Mouse (Mus musculus) frontal cortex, postnatal 10 days (tissue): ENCODE measurements around the gene Tbc1d21.
A peak's percentile ranks its signal among the peaks of the same experiment; 100 is the strongest.

ENCODE experiments used
- DNase-seq, 2 experiments: peaks; one replicate each; pipeline ENCODE4 v3.0.0; 2022; ENCODE audit warnings: low spot score in 2 of 2, mixed read lengths in 1 of 2

The Tbc1d21 gene

DNA sequence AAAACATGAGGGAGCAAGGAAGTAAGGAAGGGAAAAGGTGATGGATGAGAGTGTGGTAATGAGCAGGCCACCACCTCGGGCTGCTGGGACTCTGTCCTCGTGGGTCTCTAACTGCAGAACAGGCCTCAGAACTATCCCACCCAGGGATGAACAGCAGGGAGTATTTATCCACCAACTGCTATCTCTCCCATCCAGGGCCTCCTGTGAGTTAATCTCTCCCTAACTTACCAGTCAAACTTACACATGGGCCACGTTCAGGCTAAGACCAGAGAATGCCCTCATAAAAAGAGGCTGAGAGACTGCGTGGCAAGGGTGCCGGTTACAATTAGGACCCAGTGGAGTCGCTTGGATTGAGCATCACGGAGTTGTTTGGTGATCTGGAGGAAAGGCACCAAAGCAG lies 24.3 kb downstream of the Tbc1d21 start:
- no peak for DNase-seq

DNA sequence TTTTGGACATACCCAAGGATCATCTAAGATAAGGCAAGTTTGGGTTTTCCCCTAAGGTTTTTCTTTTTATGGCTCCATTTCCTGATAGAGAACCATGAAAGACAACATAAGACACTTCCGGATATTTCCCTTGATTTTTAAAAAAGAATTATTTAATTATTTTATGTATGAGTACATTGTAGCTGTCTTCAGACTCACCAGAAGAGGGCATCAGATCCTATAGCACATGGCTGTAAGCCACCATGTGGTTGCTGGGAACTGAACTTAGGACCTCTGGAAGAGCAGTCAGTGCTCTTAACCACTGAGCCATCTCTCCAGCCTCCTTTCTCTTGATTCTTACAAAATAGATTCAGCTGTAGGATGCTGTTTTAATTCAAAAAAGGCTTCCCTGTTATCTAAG lies 28.5 kb downstream of the Tbc1d21 start:
- no peak for DNase-seq

DNA sequence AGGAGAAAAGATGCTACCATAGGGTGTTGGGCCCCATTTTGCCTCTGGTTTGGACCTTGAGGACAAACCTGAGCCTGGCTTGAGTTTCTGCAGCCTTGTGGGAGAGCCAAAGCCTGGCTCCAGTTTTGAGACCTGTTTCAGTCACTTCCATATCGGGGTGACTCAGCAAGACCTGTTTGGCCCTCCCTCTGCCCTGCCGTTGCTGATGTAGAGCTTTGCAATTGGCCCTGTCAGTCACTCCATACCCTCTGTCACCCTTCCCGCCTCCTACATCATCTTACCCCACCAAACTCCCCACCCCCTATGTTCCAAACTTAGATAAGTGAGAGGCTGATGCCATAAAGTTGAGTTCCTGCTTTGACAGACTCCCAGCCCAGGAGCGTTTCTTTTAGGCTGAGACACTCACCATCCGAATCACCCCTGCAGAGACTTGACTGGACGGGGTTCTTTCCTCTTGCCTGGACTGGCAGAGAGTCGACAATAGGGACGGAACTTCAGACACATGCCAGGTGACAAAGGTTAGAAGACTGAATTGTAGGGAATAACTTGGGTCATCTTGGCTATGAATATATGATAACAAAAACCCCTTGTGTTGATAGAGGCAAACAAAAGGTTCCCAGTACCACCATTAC lies 33.5 kb downstream of the Tbc1d21 start:
- DNase-seq, result no peak

DNA sequence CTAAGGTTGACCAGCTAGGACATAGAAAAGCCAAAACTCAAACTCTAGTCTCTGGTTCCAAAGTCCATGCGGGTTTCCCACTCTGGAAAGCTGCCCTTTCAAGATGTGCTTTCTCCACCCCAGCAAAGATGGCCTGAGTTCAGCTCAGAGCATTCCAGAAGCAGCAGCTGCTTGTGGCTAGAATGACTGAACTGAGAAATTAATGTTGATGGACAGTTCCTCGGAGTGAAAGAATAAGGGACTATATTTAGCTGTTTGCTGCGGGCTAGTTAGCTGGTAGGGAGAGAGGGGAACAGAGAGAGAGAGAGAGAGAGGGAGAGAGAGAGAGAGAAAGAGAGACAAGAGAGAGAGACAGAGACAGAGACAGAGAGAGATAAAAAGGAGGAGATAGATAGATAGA lies 39.0 kb downstream of the Tbc1d21 start:
- no peak for DNase-seq

DNA sequence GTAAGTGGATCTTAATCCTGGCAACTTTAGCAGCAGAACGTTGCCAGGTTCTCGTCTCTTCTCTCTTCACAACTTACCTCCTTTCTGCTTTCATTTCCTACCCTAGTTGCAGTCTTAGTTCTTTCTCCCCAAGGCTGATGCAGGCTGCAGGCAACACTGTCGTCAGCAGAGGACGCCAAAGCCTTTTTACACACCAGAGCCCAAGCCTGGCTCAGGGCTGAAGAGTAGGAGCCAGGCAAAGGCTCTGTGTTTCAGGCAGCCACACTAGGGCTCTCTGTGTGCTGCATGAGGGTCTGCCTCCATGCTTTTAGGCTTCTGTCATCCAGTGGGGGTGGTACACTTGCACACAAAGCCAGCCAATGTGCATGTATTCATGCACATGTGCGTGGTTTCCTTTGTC lies 40.0 kb downstream of the Tbc1d21 start:
- DNase-seq, result peak in 1 of 2 experiments; percentile 73

DNA sequence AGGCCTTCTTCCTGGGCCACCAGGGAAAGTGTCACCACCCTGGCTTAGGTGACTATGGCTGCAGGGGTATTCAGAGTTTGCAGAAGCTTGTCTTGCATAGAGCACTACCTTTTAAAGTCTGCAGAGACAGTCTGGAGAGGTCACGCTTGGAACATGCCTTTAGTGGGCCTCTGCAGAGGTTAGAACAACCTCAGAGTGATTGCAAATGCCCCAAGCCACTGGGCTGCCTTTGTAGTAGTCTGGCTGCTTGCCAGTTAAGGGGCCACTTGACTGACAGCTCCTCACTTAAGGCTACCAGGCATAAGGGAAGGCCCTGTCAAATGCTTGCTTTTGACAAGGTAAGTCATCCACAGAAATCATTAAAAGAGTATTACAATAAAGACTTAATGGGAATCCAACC lies 42.9 kb downstream of the Tbc1d21 start:
- DNase-seq, result no peak

DNA sequence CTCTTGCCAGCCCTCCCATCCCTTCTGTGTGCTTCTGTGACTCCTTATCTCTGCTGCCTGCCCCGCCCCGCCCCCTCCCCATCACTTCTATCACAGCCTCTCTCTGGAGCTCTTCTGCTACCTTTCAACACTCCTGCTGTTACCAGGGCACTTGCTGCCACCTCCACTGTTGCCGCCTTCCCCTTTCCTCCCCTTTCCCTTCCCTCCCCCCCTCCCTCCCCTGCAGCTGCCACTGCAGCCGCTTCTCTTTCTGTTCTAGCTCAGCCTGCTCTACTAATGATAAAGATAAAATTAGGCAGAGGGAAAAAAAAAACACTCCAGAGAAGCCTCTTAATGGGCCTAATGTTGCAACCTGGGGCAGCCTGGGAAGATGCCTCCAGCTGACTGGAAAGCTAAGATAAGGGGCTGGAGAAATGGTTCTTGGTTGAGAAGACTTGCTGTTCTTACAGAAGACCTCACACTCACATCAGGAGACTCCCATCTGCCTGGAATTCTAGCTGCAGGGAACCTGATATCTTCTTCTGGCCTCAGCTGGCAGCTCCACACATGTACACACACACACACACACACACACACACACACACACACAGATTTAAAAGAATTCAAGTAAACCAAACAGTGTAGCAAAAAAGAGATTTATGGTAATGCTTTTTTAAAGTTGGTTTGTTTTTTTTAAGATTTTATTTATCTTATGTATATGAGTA lies 43.6 kb downstream of the Tbc1d21 start:
- no peak for DNase-seq

DNA sequence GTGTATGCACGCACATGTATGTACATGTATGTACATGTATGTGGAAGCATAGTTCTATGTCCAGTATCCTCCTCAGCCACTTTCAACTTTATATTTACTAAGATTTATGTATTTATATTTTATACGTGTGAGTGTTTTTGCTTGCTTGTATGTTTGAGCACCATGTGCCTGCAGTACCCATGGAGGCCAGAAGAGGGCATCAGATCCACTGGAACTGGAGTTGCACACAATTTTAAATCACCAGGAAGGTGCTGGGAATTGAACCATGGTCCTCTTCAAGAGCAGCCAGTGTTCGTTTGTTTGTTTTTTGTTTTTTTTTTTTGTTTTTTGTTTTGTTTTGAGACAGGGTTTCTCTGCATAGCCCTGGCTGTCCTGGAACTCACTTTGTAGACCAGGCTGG lies 48.6 kb downstream of the Tbc1d21 start:
- no peak for DNase-seq

DNA sequence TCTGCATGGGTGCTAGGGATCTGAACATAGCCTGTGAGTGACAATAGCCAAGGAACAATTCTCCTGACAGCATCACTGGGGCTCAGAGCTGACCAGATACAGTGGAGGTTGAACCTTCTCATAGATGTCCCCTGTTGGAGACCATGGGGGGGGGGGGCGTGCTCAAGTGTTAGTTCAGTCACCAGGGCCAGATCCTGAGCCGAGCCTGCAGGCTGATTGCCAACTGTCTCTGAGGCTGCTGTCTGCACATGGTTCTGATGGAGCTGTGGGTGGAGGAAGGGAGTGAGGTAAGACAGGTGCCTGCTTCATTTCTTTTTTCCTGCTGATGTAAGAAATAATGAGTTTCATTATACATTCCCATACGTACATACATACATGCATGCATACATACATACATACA lies 51.9 kb downstream of the Tbc1d21 start:
- DNase-seq, result no peak

DNA sequence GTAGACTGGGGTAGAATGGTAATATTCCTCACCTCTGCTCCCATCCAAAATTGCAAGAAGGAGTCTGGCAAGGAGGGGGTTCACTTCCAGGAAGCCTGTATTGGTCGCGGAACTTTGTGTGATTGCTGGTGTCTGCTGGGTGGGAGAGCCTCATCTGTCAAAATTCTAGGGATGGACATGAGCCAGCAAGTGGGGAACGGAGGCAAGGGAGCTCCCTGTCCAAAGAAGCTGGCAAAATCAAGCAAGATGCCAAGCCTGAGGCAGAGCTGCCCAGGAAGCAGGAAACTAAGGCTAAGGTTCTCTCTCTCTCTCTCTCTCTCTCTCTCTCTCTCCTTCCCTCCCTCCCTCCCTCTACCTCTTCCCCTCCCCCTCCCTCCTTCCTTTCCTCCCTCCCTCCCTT lies 52.9 kb downstream of the Tbc1d21 start:
- no peak for DNase-seq

DNA sequence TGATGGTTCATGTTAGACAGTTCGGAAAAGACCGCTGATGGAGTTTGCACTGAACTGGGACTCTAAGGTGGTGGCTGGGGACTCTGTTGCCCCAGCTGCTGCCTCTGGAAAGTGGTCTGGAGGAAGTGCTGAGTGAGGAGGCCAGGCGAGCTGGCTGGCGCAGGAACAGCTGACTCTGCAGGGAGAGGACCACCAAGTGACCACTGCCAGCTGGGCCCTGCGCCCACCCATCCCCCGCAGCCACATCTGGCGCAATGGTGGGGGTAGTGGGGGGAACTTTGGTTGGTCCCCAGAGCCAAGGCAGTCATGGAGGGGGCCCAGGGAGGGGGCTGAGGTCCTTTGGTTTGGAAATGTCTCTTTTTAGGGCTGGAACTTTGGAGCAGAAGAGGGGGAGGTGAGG lies 53.5 kb downstream of the Tbc1d21 start:
- DNase-seq, result no peak

DNA sequence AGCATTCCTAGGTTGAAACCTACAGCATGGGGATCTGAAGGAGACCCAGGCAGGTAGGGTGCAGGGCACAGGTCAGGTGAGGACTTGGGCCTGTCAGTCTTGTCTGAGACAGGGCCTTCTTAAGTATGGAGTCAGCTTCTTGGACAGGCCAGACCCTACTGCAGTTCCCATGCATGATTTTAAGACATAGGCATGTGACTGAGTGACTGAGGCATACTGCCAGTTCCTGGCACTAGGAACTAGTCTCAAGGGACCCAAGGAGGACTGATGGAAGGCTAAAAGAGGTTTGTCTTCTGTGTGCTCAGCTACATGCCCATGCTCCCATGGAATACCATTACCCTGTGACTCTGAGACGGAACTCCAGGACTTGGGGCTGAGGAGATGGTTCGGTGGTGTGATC lies 54.4 kb downstream of the Tbc1d21 start:
- no peak for DNase-seq

DNA sequence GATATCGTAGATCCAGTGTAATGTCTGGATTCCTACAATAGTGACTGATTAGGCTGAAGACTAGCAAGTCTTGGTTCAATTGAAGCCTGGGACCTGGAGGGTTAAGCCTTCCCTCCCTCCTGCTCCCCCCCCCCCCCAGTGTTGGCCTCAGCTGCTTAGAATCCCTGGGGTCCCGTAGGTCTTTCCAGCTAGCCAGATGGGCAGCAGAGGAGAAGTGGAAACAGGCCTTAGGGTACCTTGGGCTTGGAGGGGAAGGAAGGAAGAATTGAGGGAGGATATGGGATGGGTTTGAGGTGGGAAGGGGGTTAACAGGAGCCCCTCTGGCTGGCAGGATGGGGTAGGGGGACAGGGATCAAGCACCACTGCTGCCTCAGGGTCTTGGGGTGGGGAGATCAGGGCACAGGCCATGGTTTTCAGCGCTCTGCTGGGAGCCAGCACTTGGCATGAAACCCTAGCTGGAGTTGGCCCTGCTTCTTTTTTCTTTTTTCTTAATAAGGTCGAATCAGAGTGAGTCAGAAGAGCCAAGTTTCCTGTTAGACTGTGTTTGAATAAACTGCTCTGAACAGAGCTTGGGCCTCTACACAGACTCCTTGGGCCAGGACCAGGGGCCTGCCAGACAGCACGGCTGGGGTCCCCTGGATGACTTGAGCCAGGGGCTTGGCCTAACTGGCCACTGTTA lies 55.4 kb downstream of the Tbc1d21 start:
- DNase-seq, result no peak

DNA sequence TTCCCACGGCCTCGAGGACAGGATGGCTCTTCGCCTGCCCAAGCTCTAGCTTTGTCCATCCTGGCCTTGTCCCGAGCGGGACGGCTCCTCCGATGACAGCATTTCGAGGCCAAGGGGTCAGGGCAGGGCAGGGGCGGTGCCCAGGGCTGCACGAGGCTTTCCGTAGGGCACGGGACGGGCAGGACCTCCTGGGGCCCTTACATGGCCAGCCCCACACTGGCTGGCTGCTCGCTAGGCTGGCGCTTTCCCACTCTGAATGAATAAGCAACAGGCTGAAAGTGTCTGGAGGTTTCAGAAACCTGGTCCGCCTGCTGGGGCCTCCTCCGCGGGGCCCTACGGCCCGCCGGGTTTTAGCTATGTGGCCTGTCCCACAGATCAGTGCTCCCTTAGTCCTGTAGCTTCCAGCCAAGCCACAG lies 57.3 kb downstream of the Tbc1d21 start, which contains the start of gene Loxl1:
Gene Loxl1, minus strand, starts transcription at position 243 of the 416 bp plus-strand sequence.
- DNase-seq, result peak in 1 of 2 experiments; percentile 35

DNA sequence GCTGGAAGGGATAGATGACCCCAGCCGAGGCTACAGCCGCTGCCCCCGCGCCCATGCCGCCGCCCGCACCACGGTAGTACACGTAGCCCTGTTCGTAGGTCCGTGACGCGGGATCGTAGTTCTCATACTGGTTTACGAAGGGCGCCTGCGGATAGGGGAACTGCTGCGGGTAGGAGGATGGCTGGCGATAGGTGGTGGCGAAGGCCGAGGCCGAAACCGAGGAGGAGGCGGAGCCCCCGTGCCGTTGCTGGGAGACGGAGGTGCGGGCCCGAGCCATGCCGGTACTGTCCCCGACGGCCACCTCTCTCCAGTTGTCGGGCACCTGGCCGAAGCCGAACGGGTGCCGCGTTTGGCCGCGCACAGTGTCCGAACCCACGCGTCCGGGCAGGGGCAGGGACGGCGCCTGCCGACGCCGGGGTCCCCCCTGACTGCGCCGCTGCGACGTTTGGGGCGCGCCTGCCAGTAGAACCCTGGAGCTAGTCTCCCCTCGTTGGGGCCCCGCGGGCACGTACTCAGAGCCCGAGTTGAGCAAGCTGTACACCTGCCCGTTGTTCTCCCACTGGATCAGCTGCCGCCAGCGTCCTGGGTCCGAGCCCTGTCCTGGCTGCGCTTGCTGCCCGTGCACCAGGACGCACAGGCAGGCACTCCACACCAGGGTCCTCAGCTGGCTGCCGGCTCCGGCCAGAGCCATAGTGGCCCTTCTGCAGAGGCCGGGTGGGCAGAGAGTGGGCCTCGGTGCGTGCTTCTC lies 57.9 kb downstream of the Tbc1d21 start:
- no peak for DNase-seq

DNA sequence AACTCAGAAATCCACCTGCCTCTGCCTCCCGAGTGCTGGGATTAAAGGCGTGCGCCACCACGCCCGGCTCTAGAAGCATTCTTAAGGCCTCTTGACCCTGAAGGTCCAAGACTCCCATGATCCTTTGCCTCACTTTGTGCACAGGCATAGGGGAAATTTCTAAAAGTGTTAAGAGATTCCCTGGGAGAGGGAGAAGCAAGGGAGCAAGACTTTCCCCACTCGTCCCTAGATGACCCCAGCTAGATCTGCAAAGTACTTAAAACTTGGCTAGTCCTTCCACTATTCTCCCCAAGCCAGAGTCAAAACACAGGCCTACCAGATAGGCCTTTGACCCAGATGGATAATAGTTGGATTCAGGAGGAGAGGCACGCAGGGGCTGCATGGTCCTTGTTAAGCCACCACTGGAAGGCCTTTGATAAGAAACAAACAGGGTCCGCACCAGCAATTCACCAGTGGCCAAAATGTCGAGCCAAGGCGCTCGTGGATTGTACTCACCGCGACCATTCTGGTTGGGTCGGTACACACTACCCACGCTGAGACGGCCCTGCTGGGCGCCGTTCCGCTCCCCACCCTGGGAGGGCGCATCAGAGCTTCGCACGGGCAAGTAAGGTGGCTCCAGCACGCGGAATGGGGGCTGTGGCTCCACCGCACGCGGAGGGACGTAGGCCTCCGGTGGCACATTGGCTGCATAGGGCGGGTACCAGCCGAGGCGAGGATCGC lies 58.9 kb downstream of the Tbc1d21 start:
- DNase-seq, result no peak

DNA sequence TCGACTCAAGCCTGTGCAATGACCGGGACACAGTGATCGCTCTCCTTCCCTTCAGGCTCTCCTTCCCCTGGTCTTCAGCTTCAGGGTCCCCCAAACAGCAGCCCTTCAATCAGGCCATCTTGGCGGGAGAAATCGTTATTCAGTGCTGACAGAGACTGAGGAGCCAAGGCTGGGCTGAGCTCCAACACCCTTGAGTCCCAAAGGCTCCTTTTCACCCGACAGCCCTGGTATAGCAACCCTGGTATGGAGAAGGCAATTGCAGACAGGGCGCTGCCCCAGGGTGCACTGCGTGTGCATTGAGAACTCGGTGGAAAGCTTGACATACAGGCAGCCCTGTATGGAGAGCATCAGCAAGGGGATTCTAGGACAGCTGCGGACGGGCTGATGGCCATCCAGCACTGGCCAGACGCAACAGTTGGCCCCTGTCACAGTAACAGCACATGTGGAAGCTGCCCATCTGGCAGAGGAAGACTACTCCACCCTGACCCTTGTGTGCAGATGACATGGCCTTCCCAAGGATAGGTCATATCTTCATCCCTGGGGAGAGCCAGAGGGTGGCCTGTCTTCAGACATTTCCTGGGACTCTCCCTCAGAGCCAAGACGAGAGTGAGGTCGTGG lies 60.1 kb downstream of the Tbc1d21 start:
- no peak for DNase-seq
